Mouse (Mus musculus) embryonic facial prominence, embryonic 11.5 days (tissue): ENCODE measurements around the gene Slc39a2. TPM values are rescaled to one million over a fixed set of nuclear protein-coding genes. Genes with fewer than 3 reads are reported as not detected.

Experiments
- ATAC-seq: fragments of 200-750 bp; cut with Nextera tagmentation; replicated peaks from 2 replicates; pipeline ENCODE4 v1.8.0; 2017; ENCODE audit warnings: low read depth; ENCODE audit not compliant: insufficient number of reproducible peaks, low FRiP score, low TSS enrichment
- DNase-seq: peaks from one replicate; pipeline ENCODE4 v3.0.0-alpha.2; 2015; ENCODE audit warnings: low spot score
- H3K27ac ChIP-seq: fragments of 300-500 bp; sonication (generic); replicated peaks from 2 replicates; pipeline ENCODE4 v1.5.1; 2014; ENCODE audit warnings: mild to moderate bottlenecking, low read depth, low read length, control low read depth
- H3K27me3 ChIP-seq: fragments of 300-500 bp; sonication (generic); 2 replicates; pipeline ENCODE4 v1.6.1; 2014; ENCODE audit warnings: mild to moderate bottlenecking, low read length, moderate library complexity, mixed read lengths; ENCODE audit not compliant: control insufficient read depth, insufficient read depth
- H3K36me3 ChIP-seq: fragments of 300-500 bp; sonication (generic); replicated peaks from 2 replicates; pipeline ENCODE4 v1.6.1; 2014; ENCODE audit warnings: low read depth, mild to moderate bottlenecking, low read length, moderate library complexity, mixed read lengths; ENCODE audit not compliant: control insufficient read depth, insufficient read depth
- H3K4me1 ChIP-seq: fragments of 300-500 bp; sonication (generic); 2 replicates; pipeline ENCODE4 v1.6.1; 2014; ENCODE audit warnings: low read length, mixed read lengths; ENCODE audit not compliant: control insufficient read depth, insufficient read depth
- H3K4me2 ChIP-seq: fragments of 300-500 bp; sonication (generic); 2 replicates; pipeline ENCODE4 v1.6.1; 2014; ENCODE audit warnings: low read depth, mild to moderate bottlenecking, control low read depth, low read length, moderate library complexity
- H3K4me3 ChIP-seq: fragments of 300-500 bp; sonication (generic); 2 replicates; pipeline ENCODE4 v1.5.1; 2014; ENCODE audit warnings: low read depth, low read length, control low read depth
- H3K9ac ChIP-seq: fragments of 300-500 bp; sonication (generic); replicated peaks from 2 replicates; pipeline ENCODE4 v1.6.1; 2014; ENCODE audit warnings: mild to moderate bottlenecking, control low read depth, low read length
- H3K9me3 ChIP-seq: fragments of 300-500 bp; sonication (generic); replicated peaks from 2 replicates; pipeline ENCODE4 v1.6.1; 2016; ENCODE audit warnings: mild to moderate bottlenecking, low read length, inconsistent platforms, mixed read lengths; ENCODE audit not compliant: control insufficient read depth
- WGBS: fragments of 180-500 bp; shearing (Covaris S2); extraction: QIAGEN DNeasy Blood & Tissue Kit; methylation state at CpG from one replicate; pipeline ENCODE4 v1.1.7; 2014; 5-methylcytosine and 5-hydroxymethylcytosine counted together
- polyA plus RNA-seq: library from polyadenylated mRNA; unstranded; fragments of >200 nt; fragmentation: Nextera tagmentation; extraction: Ambion mirVana; gene quantifications from 2 replicates; pipeline ENCODE4 v1.2.1, GENCODE M21; 2014

Slc39a2 gene
- polyA plus RNA-seq, 1 experiment from 2014 or later: 0.50 TPM

- Histone ChIP-seq H3K36me3 (no peaks in the 10 kb centered on the region), H3K4me1 (no peaks in the 10 kb centered on the region), H3K27me3 (no peaks in the 10 kb centered on the region), H3K9ac (no peak overlapping the region), H3K4me2 (no peak overlapping the region), H3K9me3 (no peaks in the 10 kb centered on the region), H3K4me3 (no peak overlapping the region), H3K27ac (no peak overlapping the region)
- 80% methylated on average over 9 of the region's 9 CpGs for WGBS
- ATAC-seq (no peak), DNase-seq (no peak)
Measured at GRCm38 (mm10) chr14:51871741-51872140, 20.9 kb upstream of the Slc39a2 start.

GRCm38 (mm10) chr14:51877517-51877916 is 15.2 kb upstream of the Slc39a2 start:
- no peaks in the 10 kb centered on the region for H3K36me3 ChIP-seq
- 83% methylated on average over 3 of the region's 3 CpGs for WGBS

DNA sequence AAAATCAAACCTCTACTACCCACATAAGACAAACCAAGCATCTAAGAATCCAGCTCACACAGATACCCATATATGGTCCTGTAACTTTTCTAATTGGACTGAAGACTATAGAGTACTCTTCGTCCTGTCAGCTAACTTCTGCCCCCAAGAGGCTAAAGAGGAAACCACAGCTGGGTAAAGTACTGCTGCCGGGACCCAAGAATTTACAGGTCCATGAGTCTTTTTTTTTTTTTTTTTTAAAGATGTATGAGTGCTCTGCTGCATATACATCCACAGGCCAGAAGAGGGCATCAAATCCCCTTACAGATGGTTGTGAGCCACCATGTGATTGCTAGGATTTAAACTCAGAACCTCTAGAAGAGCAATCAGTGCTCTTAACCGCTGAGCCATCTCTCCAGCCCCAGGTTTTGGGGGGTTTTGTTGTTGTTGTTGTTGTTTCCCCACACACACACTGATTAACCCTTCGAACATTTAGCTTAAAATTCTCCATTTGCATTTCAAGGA is 9.1 kb upstream of the Slc39a2 start:
- WGBS: under 1% methylated on average over 4 of the region's 4 CpGs
- DNase-seq (peak; percentile 82), ATAC-seq (peak; percentile 62)
- no peaks in the 10 kb centered on the region for H3K4me1 ChIP-seq
- H3K27me3 ChIP-seq: no peaks in the 10 kb centered on the region
- no peaks in the 10 kb centered on the region; the same call in 1 of the 2 replicates for H3K36me3 ChIP-seq
- no peak overlapping the region; the same call in 1 of the 2 replicates for H3K9ac ChIP-seq
- peak overlapping the region; percentile 51 for H3K4me2 ChIP-seq
- no peaks in the 10 kb centered on the region for H3K9me3 ChIP-seq
- H3K27ac ChIP-seq: no peak overlapping the region
- H3K4me3 ChIP-seq: peak overlapping the region; percentile 62; the same call in 1 of the 2 replicates

More at GRCm38 (mm10) chr14:51877517-51877916, 15.2 kb upstream of the Slc39a2 start:
- Histone ChIP-seq H3K27ac (no peak overlapping the region), H3K9me3 (no peaks in the 10 kb centered on the region), H3K4me3 (no peak overlapping the region), H3K4me2 (no peak overlapping the region), H3K9ac (no peak overlapping the region), H3K4me1 (no peaks in the 10 kb centered on the region), H3K27me3 (no peaks in the 10 kb centered on the region)
- DNase-seq (no peak), ATAC-seq (no peak)

- peak overlapping the region; percentile 53 for H3K9ac ChIP-seq
- ATAC-seq (no peak; the same call in 1 of the 2 replicates), DNase-seq (peak; percentile 73)
- peak overlapping the region; percentile 51 for H3K4me2 ChIP-seq
- no peaks in the 10 kb centered on the region; the same call in none of the 2 replicates for H3K36me3 ChIP-seq
- peak overlapping the region; percentile 48; the same call in 1 of the 2 replicates for H3K27ac ChIP-seq
- 3% methylated on average over 14 of the region's 14 CpGs for WGBS
- no peaks in the 10 kb centered on the region for H3K4me1 ChIP-seq
- H3K9me3 ChIP-seq: no peaks in the 10 kb centered on the region
- H3K4me3 ChIP-seq: peak overlapping the region; percentile 62
- no peaks in the 10 kb centered on the region for H3K27me3 ChIP-seq
Measured at GRCm38 (mm10) chr14:51884031-51884544, 8.6 kb upstream of the Slc39a2 start.

DNA sequence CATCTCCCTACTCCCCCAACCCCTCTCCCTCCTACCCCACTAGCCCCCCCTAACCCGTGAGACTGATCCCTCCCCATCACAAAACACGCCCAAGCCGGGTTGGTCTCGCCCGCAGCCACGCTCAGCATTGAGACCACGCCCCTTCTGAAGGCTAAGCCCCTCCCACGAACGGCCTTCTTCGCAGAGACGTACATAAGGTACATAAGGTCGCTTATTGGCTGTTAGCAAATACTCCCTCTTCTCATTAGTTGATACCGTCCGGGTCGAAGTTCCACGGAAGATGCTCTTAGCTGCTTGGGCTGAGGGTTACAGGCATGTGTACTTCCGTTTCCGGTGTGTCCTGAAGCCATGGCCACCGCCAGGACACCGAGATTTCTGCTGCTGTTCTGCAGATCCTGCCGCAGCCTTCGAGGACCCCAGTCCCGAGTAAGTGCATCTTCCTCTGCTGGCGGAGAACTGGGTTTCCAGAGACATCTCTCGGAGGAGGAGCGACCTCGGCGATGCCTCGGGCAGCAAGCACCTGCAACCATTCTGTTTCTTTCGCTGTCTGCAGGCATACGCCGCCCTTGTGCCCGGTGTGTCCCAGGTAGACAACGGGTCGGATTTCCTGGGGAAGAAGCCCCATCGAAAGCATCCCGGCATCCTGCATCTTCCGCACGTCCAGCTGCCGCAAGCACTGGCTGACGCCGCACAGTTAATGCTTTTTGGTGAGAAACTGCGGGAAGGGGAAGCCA is 7.9 kb upstream of the Slc39a2 start, which contains the start of gene Mettl17:
Gene Mettl17 (plus strand): TSS at position 245 of the 734 bp plus-strand sequence.
- H3K4me2 ChIP-seq: peak within 1 kb of the TSS; percentile 74
- peak; percentile 97 for ATAC-seq
- no peaks in the 10 kb centered on the region; the same call in none of the 2 replicates for H3K36me3 ChIP-seq
- WGBS: under 1% methylated on average over 43 of the region's 43 CpGs
- no peaks in the 10 kb centered on the region for H3K27me3 ChIP-seq
- peak within 1 kb of the TSS; percentile 48; the same call in 1 of the 2 replicates for H3K27ac ChIP-seq
- DNase-seq: peak; percentile 99
- no peaks in the 10 kb centered on the region for H3K4me1 ChIP-seq
- peak within 1 kb of the TSS; percentile 62 for H3K4me3 ChIP-seq
- H3K9ac ChIP-seq: peak within 1 kb of the TSS; percentile 70
- no peaks in the 10 kb centered on the region for H3K9me3 ChIP-seq

DNA sequence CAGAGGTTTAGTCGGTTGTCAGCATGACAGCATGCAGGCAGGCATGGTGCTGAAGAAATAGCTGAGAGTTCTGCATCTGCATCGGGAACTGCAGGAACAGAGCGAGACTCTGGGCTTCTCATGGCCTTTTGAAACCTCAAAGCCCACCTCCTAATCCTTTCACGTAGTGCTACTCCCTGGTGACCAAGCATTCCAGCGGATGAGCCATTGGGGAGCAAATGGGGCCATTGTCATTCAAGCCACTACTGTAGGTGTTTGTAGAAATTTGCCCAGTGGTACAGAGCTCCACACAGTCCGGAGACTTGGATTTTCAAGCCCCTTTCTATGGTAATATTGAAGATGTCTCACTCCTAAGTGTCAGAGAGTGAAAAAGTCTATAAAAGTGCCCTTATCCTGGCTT is 6.6 kb upstream of the Slc39a2 start:
- no peak for ATAC-seq
- Histone ChIP-seq H3K4me3 (peak overlapping the region; percentile 6; the same call in 1 of the 2 replicates), H3K4me2 (no peak overlapping the region), H3K27me3 (no peaks in the 10 kb centered on the region), H3K36me3 (peaks cover 4% of the 10 kb centered on the region), H3K4me1 (no peaks in the 10 kb centered on the region), H3K27ac (no peak overlapping the region), H3K9me3 (no peaks in the 10 kb centered on the region), H3K9ac (no peak overlapping the region)
- no peak for DNase-seq
- 52% methylated on average over 6 of the region's 6 CpGs for WGBS

GRCm38 (mm10) chr14:51889833-51890232 is 2.9 kb upstream of the Slc39a2 start:
- Histone ChIP-seq H3K27ac (no peak overlapping the region), H3K4me3 (no peak overlapping the region), H3K4me2 (no peak overlapping the region), H3K4me1 (no peaks in the 10 kb centered on the region), H3K9me3 (no peaks in the 10 kb centered on the region), H3K9ac (no peak overlapping the region), H3K36me3 (peaks cover 10% of the 10 kb centered on the region), H3K27me3 (no peaks in the 10 kb centered on the region)
- no peak for DNase-seq
- 85% methylated on average over 6 of the region's 6 CpGs for WGBS
- ATAC-seq: no peak
